Mouse (Mus musculus) olfactory bulb, adult 2 months (tissue): ENCODE measurements around the gene Aacs.

Experiments used
- CTCF ChIP-seq: fragments of 200-500 bp; IDR thresholded peaks from 2 replicates; pipeline ENCODE4 v1.5.1; 2012; ENCODE audit warnings: low read depth, mild to moderate bottlenecking, low read length, moderate library complexity; ENCODE audit not compliant: insufficient read depth
- POLR2A ChIP-seq: fragments of 200-500 bp; IDR thresholded peaks from 2 replicates; pipeline ENCODE4 v1.6.1; 2012; ENCODE audit warnings: mild to moderate bottlenecking, low read depth, low read length, moderate library complexity; ENCODE audit not compliant: insufficient read depth

DNA sequence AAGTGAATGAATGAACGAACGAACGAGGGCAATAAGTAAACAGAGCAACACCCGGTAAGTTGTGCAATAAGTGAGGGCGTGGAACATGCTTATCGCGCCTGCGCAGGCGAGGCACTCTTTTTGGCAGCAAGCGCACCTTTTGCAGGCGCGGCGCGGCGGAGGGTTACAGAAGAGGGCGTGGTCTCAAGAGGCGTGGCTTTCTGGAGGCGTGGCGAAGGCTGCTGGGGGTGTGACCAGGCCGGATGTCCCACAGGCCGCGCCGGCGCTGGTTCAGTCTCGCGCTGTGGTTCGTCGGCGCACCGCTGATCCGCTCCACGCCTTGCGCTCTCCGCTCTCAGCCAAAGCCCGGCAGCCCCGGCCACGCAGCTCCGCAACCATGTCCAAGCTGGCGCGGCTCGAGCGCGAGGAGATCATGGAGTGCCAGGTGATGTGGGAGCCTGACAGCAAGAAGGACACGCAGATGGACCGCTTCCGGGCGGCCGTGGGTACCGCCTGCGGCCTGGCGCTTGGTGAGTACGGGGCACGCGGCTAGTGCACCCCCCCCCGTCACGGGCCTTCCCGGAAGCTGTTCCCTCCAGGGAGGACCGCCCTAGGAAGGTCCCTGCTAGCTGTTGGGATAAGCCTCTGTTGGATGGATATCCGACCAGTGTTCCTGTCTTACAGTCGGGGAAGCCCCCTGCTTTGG, at the start of gene Aacs:
- TF ChIP-seq CTCF (no peak), POLR2A (peak; percentile 86)
